Mouse (Mus musculus) regulatory T cell (primary cell): ENCODE data around the gene Pef1.

ENCODE experiments used
- in situ Hi-C: fragments of 300-600 bp; cut with MboI, MseI; formaldehyde crosslinking; loops from one replicate; pipeline ENCODE4 v1.15.1; 2025; ENCODE audit warnings: high pct_unique_total_duplicates

Pef1 gene

DNA sequence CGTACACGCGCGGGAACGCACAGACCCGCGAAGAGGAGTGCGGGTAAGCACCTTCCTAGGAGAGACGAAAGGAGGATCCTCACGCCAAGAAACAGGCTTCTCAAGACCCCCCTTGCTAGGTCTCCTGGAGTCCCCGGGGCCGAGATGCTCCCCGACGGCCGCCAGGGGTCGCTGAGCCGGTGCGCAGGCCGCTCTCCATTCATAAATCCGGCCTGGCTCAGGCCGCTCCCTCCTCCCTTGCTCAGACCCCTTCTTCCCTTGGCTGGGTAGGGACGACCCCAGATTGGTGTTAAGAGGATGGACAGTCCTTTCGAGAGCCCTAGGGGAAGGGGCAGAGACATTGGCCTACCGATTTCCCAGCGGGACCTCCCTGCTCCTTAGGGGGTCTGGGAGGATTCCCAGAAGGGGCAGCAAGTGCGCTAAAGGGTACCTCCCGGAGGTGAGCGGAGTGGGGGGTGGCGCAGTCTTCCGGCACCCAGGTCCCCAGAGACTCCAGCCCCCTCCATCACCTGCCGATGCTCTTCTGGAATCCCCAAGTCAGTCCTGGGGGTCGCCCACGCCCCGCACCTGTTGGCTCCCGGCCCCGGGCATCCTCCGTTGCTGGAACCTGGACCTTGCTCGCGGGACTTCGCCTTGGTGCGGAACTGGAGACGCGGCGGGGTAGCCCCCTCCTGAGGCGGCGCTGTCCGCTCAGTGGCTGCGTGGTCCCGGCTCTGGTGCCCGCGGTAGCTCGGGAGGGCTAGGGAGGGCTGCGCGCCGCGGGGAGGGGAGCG lies 36.3 kb downstream of the Pef1 start:
- in situ Hi-C loops = no loop called here

DNA sequence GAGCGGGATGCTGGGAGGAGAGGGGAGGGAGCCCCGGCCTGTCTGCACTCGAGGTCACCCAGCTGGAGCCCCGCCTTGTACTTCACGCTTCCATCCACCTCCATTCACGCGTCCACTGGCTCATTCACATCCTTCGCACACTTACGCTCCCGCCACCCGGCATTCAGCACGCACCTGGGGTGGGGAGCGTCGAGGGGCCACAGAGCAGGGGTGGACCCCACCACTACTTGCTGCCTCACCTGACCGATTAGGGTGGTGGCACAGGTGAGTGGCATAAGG lies 36.8 kb downstream of the Pef1 start, which contains the start of gene Hcrtr1:
Hcrtr1 (minus strand) TSS at position 146 of the 279 bp plus-strand sequence.
- in situ Hi-C loops = no loop called here

DNA sequence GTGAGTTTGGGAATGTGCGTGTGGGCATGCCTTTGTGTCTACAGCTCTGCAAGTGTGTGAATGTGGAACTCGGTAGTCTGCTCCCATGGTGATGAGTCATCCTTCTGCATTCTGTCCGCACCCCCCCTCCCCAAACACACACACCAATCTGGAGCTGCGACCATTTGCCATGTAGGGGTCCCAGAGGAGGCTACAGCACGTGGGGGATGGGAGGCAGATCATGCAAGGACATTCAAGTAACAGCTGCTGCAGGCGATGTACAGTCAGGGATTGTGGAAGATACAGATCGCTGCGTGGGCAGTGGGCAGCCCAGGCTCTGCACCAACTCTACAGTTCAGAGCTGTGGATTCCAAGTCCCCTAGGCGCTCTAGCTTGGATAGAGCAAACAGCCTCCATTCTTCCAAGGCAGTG lies 38.6 kb downstream of the Pef1 start:
- in situ Hi-C loops = no loop called here

DNA sequence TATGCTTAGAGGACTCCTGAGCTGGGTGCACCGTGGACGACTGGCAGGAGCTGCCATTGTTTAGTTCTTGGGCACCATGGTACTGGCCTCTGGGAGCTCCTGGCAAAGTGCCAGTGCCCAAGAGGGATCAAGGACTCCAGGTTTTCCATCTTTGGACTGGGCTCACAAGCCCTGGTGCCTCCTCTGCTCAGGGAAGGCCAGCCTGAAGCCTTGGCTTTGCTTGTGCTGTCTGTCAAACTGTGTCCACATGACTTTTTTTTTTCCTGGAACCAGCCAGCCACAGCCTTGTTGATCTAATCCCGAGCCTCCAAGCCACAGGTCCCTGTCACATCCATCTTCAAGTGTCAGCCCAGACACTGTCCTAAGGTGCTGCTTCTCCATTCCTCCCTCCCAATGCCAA lies 39.4 kb downstream of the Pef1 start:
- in situ Hi-C loops = no loop called here

DNA sequence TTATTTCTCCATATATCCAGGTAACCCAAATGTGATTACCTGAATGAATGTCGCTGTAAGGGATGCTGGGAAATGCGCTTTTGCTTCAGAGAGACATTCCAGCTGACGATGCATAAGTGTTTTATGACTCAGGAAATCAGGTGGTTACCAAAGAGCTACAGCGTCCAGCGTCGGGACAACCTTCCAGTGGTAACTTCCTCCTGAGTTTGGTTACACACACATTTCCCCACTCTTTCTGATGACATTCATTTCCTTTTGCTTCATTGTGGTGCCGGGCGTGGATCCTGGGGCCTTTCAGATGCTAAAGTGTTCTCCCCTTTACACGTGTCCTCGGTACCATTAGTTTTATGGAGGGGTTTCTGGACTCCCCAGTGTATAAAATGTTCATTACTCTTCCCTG lies 46.0 kb downstream of the Pef1 start:
- in situ Hi-C loops = no loop called here

DNA sequence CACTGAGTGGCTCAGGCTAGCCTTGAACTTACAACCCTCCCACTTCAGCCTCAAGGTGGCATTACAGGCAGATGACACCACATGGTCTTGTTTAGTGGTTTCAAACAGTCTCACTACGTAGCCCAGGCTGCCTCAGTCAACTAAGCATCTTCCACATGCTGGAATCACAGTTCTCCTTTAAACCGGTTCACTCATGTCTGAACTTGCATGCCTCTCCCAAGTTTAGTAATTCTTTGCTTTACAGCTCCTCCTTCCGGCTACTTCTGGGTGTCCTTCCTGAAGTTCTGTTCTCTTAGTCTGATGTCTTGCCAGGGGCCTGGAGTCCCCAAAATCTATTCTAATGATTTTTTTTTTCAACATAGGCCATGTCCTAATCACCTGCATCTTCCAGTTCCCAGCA lies 51.9 kb downstream of the Pef1 start:
- in situ Hi-C loops = no loop called here

DNA sequence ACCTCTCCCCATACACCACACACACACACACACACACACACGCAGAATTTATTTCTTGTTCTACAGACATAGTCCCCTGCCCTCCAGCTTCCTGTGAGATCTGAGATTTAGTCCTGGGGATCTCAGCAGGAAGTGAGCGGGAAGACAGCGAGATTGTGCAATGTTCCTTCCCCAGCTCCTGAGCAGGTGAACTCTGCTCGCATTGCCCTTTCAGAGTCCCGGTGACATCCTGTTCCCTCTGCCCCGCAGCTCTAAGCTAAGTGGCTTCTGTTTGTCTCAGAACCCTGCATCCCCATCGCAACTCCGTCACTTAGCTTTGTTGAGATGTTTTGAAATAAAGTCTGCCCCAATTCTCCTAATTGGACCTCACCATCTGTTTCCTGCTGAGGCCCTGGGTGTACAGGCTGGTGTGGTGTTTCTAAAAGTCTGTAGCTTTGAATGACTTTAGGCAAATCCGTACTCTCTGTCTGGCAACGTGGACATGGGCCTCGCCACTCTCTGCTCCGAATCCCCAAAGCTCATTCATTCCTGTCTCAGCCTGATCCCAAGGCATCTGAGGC lies 54.5 kb downstream of the Pef1 start:
- in situ Hi-C loops = no loop called here

DNA sequence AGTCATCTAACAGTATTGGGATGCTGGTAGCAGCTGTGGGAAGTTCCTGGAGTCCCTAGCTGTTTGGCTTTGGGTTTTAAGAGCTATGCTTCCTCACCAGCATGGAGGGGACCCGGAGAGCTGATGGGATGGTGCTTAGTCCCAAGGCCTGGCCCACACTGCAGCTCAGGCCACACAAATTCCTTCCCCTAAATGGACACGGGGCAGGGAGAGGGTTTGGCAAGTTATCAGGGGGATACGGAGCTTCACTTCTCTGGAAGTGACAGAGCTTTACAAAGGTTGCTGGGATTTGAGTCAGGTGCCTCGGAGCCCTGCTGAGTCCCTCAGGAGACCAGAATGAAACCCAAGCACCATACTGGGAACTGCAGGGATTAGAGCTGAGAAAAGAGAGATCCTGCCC lies 59.0 kb downstream of the Pef1 start:
- in situ Hi-C loops = no loop called here

DNA sequence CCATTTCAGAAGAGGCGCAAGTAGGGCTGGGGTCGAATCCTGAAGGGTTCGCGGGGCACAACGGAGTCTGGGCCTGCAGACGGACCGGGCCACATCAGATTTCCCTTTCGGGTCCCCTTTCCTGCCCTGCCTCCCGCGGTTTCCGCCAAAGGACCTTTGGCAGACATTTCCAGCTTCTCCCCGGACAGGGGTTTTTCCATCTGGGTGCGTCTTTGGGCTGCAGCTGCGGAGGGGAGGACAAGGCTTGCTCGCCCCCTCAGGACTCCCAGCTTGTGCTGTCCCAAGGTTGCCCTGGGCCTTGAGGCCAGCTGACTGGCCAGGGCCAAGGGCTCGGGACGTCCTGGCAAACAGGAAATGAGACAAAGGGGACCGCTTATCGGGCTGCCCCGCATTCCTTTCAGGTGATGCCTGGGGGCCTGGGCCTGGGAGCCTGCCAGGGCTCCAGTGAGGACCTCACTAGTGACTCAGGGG lies 61.1 kb downstream of the Pef1 start:
- in situ Hi-C loops = no loop called here

DNA sequence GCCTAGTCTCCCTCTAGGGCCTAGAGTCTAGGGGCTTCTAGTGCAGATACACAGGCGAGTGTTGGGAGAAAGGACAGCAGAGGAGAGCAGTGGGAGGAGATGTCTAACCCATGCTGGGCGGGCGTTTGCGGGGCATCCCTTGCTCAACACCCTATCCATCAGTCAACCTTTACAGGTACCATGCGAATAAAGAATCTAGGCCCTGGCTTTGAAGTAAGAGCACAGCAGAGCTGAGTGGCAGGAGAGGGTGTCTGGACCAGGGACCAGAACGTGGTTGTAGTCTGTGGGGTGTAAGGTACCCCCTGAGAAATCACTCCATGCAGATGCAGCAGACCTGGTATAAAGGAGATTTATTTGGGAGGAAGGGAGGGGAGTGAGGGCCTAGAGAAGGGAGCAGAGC lies 61.8 kb downstream of the Pef1 start:
- in situ Hi-C loops = no loop called here

DNA sequence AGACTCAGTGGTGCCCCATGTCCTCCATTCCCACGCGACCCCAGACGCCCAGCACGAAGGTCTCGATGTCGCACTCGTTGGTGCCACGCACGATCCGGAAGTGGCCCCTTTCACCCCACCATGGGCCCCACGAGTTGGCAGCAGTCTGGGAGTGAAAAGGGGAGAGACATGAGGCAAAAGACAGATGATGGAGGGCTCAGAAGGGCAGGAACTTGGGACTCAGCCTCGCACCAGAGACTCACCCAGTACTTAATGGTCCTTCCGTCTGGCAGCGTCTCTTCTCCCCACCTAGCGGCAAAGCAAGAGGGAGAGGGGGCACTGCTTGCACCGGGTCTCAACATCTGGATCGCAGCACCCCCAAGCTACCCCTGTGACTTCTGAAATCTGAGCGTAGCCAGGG lies 63.7 kb downstream of the Pef1 start:
- in situ Hi-C loops = no loop called here

DNA sequence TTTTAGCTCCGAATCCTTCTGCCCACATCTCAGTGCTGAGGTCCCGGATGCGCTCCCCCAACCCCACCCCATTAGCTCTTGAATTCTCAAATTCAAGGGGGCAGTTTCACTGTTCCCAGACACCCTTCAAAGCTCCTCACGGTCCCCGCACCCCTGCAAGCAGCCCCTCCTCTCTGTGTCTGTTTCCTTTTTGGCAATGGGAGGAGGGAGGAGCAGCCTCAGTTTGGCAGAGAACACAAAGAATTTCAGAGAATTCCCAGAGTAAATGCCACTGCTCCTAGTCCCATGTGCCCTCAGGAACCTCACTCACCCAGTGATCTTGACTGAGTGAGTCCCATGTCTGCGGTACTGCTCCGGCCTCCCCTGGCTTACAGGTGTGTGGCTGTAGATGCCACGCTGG lies 64.2 kb downstream of the Pef1 start:
- in situ Hi-C loops = no loop called here

DNA sequence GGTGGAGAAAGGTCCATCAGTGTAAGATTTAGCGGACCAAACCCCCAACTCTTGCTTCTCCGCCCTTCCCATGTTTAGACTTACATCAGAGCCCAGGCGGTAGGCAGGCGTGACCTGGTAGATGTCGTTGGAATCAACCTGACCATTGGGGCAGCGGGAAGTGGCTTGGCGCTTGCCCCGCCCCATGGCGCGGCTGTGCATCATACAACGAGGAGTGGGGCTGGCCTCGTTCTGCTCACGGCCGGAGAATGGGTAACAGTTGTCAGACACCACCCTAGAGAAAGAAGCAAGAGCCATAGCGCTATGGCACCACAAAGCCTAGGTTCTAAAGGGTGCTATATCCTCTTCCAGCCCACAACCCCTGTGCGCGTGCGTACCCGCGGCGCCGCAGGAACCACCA lies 65.0 kb downstream of the Pef1 start:
- in situ Hi-C loops = no loop called here

DNA sequence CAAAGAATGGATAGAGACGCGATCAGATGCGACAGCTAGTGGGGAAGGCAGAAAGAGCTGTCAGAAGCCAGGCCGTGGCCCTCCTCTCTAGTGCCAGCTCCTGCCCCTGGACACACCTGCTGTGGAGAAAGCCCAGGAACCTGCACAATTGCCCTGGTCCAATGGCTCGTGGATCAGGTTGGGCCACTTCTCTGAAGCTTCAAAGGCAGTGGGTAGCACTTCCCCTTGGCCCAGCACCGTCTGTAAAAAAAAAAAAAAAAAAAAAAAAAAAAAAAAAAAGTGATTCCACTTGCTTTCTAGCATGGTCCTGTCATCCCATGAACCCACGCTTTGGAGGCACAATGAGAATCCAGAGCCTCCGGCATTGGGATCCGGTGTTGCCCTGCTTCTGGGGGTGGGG lies 65.5 kb downstream of the Pef1 start:
- in situ Hi-C loops = no loop called here

DNA sequence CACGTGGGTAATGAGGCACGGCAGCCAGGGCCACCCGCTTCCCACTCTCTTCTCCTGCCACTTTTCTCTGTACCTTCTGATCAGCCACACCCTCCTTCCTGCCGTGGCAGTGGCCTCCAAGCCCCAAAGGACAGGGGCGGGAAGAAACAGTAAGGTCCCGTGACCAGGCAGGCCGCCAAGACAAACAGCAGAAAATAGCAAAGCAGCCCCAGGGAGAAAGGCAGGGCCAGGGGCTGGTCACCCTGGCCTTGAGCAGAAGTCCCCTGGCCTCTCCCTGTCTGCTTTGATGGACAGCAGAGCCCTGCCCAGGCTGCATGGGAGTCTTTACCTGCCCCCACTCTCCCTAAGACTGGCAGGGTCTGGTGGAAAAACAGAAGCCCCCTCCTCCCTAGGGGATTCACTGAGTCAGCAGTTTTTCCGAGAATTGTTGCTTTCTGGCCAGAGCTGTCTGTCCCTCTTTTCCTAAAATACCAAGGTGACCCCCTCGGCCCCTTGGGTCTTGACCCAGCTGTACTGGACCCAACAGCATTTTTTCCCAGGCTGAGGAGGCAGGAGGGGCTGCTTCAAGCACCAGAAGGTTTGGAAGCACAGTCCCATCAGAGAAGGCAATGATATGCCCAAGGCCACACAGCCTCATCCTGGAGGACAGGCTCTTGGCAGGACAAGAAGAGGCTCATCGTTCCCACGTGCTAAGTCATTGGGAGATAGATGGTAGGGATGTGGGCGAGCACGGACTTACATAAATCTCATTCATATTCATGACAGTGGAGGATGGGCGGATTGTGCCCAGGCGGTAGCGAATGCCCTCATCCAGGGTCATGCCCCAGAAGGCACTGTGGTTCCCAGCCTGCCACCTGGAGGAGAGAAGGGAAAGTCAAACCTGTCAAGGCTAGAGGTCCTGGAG lies 66.2 kb downstream of the Pef1 start:
- in situ Hi-C loops = no loop called here

DNA sequence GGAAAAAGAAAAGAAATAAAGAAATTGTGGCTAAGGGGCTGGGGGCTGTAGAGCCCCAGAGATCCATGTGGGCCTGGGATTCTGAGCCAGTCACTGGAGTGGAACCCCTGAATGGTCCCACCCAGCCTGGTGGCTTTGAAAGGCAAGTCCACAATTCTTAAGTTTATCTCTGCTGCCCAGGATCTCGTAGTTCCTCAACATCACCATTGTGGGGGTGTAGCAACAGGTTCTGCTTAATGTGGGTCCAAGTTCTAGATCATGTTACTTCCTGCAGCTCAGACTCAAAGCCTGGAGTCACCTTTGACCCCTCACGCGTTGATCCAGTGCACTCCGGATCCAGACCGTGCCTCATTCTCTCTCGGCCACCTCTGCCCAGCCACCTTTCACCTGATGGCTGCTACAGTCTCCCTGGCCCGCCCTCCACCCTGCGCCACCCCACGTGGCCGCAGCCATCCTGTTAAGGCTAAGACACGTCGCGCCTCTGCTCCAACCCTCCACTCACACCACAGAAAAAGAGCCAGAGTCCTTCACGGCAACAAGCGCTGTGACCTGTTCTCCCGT lies 67.1 kb downstream of the Pef1 start:
- in situ Hi-C loops = no loop called here

DNA sequence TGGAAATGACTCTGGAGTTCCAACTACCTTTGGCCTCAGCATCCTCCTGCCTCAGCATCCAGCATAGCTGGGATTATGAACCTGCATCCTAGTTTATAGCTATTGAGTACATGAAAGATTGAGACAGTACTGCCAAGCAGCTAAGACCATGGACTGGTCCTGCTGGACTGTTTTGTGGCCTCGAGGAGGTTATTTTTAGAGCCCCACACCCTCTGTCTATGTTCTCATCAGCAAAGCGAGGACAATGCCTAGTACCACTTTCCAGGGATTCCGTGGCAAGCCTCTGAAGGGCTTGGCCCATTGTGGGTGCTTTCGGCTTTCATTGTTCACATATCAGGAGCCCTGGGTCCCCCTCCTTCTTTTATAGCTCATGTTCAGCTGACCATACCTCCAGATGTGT lies 68.0 kb downstream of the Pef1 start:
- in situ Hi-C loops = no loop called here

DNA sequence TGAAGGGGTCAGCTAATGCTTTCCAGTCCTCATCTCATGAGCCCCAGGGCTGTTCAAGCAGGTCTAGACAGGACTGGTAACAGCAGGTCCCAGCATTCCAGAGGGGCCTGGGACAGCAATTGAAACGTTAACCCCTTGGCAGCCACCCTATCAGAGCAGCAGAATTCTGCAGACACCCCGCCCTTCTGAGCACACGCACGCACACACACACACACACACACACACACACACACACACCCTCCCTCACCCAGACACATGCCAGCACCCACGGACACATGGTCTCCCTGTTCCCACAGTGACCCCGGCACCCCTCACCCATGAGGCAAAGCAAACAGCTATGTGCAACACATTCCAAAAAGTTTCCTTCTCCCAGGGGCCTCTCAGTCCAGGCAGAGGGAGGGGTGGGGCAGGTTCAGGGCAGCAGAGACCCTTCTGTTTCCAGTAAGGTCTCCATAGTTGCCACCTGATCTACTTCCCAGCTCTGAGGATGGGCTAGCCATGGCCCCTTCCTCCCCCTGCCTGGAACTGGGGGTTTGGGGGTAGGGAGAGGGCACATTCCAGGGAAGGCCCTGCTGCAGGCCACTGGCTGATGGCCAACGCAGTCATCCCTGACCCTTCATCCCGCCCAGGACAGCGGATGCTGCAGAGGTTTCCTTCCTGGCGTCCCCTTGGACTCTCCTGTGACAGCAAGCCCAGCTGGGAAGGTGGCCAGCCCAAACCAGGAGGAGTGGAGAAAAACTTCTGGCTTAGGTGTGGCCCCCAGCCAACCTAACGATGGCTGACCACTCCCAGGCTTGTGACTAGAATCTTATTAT lies 69.8 kb downstream of the Pef1 start:
- in situ Hi-C loops = no loop called here

DNA sequence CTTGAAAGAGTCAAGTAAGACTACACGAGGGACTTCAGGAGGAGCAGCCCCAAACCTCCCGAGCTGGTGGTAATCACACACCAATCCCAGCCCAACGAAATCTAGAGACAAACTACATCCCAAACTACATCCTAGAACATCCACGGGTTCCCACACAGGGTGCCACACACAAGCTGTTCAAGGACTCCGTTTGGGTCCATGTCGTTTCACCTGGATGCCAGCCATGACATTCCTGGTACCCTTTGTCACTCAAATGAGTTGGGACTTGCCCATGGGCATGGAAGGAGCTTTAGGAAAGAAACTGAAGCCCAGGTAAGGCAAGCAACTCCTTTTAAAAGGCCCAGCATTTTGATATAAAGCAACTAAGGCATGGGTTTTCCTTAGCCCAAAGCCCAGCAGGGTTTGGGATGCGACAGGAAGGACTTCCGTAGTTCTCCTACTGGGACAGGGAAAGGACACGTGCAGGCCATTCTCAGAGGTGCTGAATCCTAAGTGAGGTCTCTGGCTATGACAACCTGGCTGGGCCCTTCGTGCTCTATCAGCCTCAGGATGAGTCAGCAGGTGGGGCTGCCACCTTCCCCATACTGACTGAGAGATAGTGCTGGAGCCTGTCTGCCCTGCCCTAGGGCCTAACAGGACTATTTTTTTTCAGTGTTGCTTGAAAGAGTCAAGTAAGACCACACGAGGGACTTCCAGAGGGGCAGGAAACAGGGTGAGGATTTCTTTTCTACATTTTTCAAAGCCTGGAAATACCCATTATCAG lies 70.9 kb downstream of the Pef1 start:
- in situ Hi-C loops = no loop called here

DNA sequence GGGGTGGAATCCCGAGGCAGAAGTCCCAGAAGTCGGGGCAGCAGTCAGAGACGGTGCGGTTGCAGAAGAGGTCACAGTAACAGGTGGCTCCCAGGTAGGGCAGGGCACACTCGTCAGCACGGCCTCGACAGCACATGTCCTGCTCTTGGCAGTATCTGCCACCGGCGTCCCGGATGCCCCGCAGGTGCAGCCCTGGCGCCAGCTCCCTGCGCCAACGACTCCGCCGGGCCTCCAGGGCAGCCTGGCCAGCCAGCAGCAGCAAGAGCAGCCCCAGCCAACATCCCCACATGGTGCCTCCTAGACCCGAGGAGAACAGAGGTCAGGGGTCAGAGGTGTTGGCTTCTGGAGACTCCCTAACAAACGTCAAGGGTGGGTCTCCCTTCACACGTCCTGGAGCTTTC lies 71.6 kb downstream of the Pef1 start:
- in situ Hi-C loops = no loop called here
